Mouse (Mus musculus): ENCODE data around the gene Lig1. TPM values are rescaled to one million over a fixed set of nuclear protein-coding genes. Genes with fewer than 3 reads are reported as not detected.
A peak's percentile ranks its signal among the peaks of the same experiment; 100 is the strongest.
"Not testable (repeated sequence)": the region's sequence is repeated elsewhere in the genome, so short reads cannot be mapped to it uniquely, and the experiment has no call there.

The Lig1 gene
- 1 to 10 TPM; 7.7 to 9.9 TPM for total RNA-seq (2021)
- long read RNA-seq, experiment 1, partial matches to known transcripts = 1 of 16 reads
- long read RNA-seq, experiment 1, other reads (novel, unspliced or antisense) = 12 of 16 reads
- long read RNA-seq, experiment 2, partial matches to known transcripts = 3 of 14 reads
- long read RNA-seq, experiment 2, other reads (novel, unspliced or antisense) = 6 of 14 reads

GRCm38 (mm10) chr7:13277081-13277480, at the start of gene Lig1:
TSS of gene Lig1 (plus strand) at chr7:13277283.
- DNase-seq (ENCODE audit: extremely low spot score in 1 of 2, low spot score in 2 of 2) = no peak
- TF ChIP-seq CTCF (IDR thresholded peaks at IDR 0.05) = no peak
- intact Hi-C loops (cut with DNase I) = loop anchor here (5.0 to 10.0 kb wide), 3 partner anchors 220 to 795 kb away; partner anchors contain the start of gene Zscan22
- H3K4me3 ChIP-seq = peak within 1 kb of the TSS; percentile 78
- peak within 1 kb of the TSS; percentile 93 for H3K27ac ChIP-seq

- 0 out of 2 replicates have a peak overlapping the region, but pooled peaks have one; percentile 11 for H3K4me3 ChIP-seq
- TF ChIP-seq CTCF (IDR thresholded peaks at IDR 0.05) = no peak
- intact Hi-C loops (cut with DNase I) = loop anchor here (5.0 kb wide), 1 partner anchor 189 kb away; no protein-coding TSS in a partner anchor
- no peak for DNase-seq (ENCODE audit: extremely low spot score in 1 of 2, low spot score in 2 of 2)
- H3K27ac ChIP-seq = no peak overlapping the region
Measured at GRCm38 (mm10) chr7:13260746-13261700, 16.1 kb upstream of the Lig1 start.

GRCm38 (mm10) chr7:13263851-13264250, 13.2 kb upstream of the Lig1 start:
- Histone ChIP-seq H3K4me3 (no peak overlapping the region), H3K27ac (no peak overlapping the region)
- intact Hi-C loops (cut with DNase I) = loop anchor here (5.0 kb wide), 1 partner anchor 192 kb away; no protein-coding TSS in a partner anchor
- TF ChIP-seq CTCF (IDR thresholded peaks at IDR 0.05) = no peak; the same call in 1 of the 2 replicates
- DNase-seq (ENCODE audit: extremely low spot score in 1 of 2, low spot score in 2 of 2) = no peak

- Histone ChIP-seq H3K27ac (no peak overlapping the region), H3K4me3 (no peak overlapping the region)
- intact Hi-C loops (cut with DNase I) = loop anchor here (5.0 kb wide), 1 partner anchor 192 kb away; no protein-coding TSS in a partner anchor
- no peak for TF ChIP-seq CTCF (IDR thresholded peaks at IDR 0.05)
- DNase-seq (ENCODE audit: extremely low spot score in 1 of 2, low spot score in 2 of 2) = no peak
Measured at GRCm38 (mm10) chr7:13264396-13264795, 12.7 kb upstream of the Lig1 start.

- TF ChIP-seq CTCF (IDR thresholded peaks at IDR 0.05) = no peak
- DNase-seq (ENCODE audit: extremely low spot score in 1 of 2, low spot score in 2 of 2) = no peak
- Histone ChIP-seq H3K27ac (no peak overlapping the region), H3K4me3 (no peak overlapping the region)
- intact Hi-C loops (cut with DNase I) = no loop called here
Measured at GRCm38 (mm10) chr7:13268749-13269260, 8.3 kb upstream of the Lig1 start.

- DNase-seq (ENCODE audit: extremely low spot score in 1 of 2, low spot score in 2 of 2) = no peak
- H3K27ac ChIP-seq = no peak overlapping the region
- TF ChIP-seq CTCF (IDR thresholded peaks at IDR 0.05) = no peak
- no peak overlapping the region for H3K4me3 ChIP-seq
- intact Hi-C loops (cut with DNase I) = no loop called here
Measured at GRCm38 (mm10) chr7:13269394-13269793, 7.7 kb upstream of the Lig1 start.

GRCm38 (mm10) chr7:13271704-13272103, 5.4 kb upstream of the Lig1 start:
- H3K4me3 ChIP-seq = no peak overlapping the region
- TF ChIP-seq CTCF (IDR thresholded peaks at IDR 0.05) = no peak
- H3K27ac ChIP-seq = no peak overlapping the region
- no peak for DNase-seq (ENCODE audit: extremely low spot score in 1 of 2, low spot score in 2 of 2)
- intact Hi-C loops (cut with DNase I) = loop anchor here (10.0 kb wide), 1 partner anchor 377 kb away; the partner anchor contains the start of gene Zscan22

GRCm38 (mm10) chr7:13277833-13278232, 750 bp downstream of the Lig1 start:
- TF ChIP-seq CTCF (IDR thresholded peaks at IDR 0.05) = no peak
- Histone ChIP-seq H3K4me3 (peak overlapping the region; percentile 78), H3K27ac (peak overlapping the region; percentile 93)
- intact Hi-C loops (cut with DNase I) = loop anchor here (5.0 to 10.0 kb wide), 3 partner anchors 221 to 796 kb away; partner anchors contain the start of gene Zscan22
- DNase-seq (ENCODE audit: extremely low spot score in 1 of 2, low spot score in 2 of 2) = no peak

- Histone ChIP-seq H3K27ac (peak within 1 kb of the TSS; percentile 93), H3K4me3 (peak within 1 kb of the TSS; percentile 78)
- DNase-seq (ENCODE audit: extremely low spot score in 1 of 2, low spot score in 2 of 2) = peak; percentile 91 to 92
- no peak; the same call in 1 of the 2 replicates for TF ChIP-seq CTCF (IDR thresholded peaks at IDR 0.05)
- intact Hi-C loops (cut with DNase I) = loop anchor here (5.0 to 10.0 kb wide), 3 partner anchors 221 to 796 kb away; partner anchors contain the start of gene Zscan22
Measured at GRCm38 (mm10) chr7:13278308-13278891, 1.3 kb downstream of the Lig1 start, which contains the start of gene Zswim9. TSS of gene Zswim9 (minus strand) at chr7:13278721.

GRCm38 (mm10) chr7:13278957-13279356, 1.9 kb downstream of the Lig1 start:
- intact Hi-C loops (cut with DNase I) = loop anchor here (5.0 to 10.0 kb wide), 3 partner anchors 222 to 797 kb away; partner anchors contain the start of gene Zscan22

GRCm38 (mm10) chr7:13288621-13289020, 11.5 kb downstream of the Lig1 start:
- TF ChIP-seq CTCF (IDR thresholded peaks at IDR 0.05) = peak; percentile 73
- no peak overlapping the region for H3K27ac ChIP-seq
- intact Hi-C loops (cut with DNase I) = loop anchor here (1.0 to 5.0 kb wide), 3 partner anchors 64 to 1029 kb away; no protein-coding TSS in a partner anchor
- H3K4me3 ChIP-seq = no peak overlapping the region
- no peak for DNase-seq (ENCODE audit: extremely low spot score in 1 of 2, low spot score in 2 of 2)

More at GRCm38 (mm10) chr7:13278957-13279356, 1.9 kb downstream of the Lig1 start:
- H3K4me3 ChIP-seq = peak overlapping the region; percentile 78
- not testable (repeated sequence) for DNase-seq (ENCODE audit: extremely low spot score in 1 of 2, low spot score in 2 of 2); H3K27ac ChIP-seq
